Mouse (Mus musculus): Measurements from ENCODE around the gene Vwa7. TPM values are rescaled to one million over a fixed set of nuclear protein-coding genes. Genes with fewer than 3 reads are reported as not detected.

Gene Vwa7
- polyA plus RNA-seq, 1 experiment from 2014 or later = 0.15 TPM

DNA sequence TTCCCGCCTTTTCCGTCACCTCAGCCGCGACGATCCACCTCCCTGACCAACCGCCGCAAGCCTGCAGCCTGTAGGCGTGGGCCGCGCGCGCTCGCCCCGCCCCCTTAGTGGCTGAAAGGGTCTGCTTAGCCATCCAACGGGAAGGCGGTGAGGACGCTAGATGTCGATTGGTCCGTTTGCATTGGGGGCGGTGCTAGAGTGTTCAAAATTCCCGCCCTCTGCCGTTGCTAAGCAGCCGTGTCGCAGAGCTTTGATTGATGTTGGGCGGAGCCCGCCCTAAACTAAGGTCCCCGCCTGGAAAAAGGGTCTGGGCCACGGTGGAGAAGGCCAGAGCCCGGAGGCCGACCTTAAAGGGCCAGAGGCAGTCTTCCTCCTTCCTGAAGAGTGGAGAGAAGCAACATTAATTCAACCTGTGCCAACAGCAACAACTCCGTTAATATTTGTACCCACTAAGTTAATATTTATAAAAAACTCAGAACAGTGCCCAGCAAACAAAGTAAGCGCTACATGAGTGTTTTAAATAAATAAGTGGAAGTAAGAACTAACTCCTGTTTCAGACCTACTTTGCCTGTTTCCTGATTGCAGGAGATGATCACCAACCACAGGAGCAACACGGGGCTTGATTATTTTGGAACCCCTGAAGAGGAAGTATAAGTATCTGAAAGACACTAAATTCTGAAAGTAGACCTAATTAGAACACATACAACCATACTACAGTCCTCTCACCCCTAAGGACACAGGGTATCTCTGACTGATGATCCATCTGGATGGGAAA, 30.5 kb downstream of the Vwa7 start, which contains the start of gene Msh5:
Gene Msh5, minus strand, starts transcription at position 65 of the 775 bp plus-strand sequence.
- peak within 1 kb of the TSS; percentile 97 for H3K27ac ChIP-seq
- no peaks in the 10 kb centered on the region for H3K9me3 ChIP-seq (replicated peaks)
- H3K36me3 ChIP-seq = no peaks in the 10 kb centered on the region
- no peaks in the 10 kb centered on the region for H3K27me3 ChIP-seq (ENCODE audit: low read depth, poor library complexity, severe bottlenecking)
- H3K4me3 ChIP-seq = peak within 1 kb of the TSS; percentile 70
- WGBS = 3% methylated on average over 33 of the region's 33 CpGs
- DNase-seq (ENCODE audit: low spot score) = peak; percentile 99
- H3K4me1 ChIP-seq = peaks cover 72% of the 10 kb centered on the region

DNA sequence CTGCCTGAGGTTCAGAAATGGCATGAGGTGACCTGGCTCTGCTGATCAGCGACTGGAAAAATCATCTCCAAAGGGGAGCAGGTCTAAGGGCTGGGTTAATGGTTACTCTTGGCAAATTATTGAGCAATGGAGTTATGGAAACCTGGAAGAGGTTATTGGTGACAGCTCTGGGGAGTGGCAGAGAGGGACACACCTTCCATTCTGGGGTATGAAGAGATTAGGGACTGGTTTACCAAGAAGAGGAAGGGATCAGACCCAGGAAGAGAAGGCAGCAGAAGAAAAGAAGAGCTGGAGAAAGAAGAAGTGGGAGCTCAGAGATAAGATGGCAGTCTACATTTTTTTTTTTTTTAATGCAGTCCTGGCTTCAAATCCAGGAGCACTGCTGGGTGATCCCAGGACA, 31.3 kb downstream of the Vwa7 start:
- 52% methylated on average over 1 of the region's 1 CpGs for WGBS
- Histone ChIP-seq H3K27ac (peak overlapping the region; percentile 97), H3K27me3 (ENCODE audit: low read depth, poor library complexity, severe bottlenecking) (no peaks in the 10 kb centered on the region), H3K9me3 (replicated peaks) (no peaks in the 10 kb centered on the region), H3K36me3 (peaks cover 6% of the 10 kb centered on the region), H3K4me1 (peaks cover 81% of the 10 kb centered on the region), H3K4me3 (no peak overlapping the region)
- DNase-seq (ENCODE audit: low spot score) = no peak

DNA sequence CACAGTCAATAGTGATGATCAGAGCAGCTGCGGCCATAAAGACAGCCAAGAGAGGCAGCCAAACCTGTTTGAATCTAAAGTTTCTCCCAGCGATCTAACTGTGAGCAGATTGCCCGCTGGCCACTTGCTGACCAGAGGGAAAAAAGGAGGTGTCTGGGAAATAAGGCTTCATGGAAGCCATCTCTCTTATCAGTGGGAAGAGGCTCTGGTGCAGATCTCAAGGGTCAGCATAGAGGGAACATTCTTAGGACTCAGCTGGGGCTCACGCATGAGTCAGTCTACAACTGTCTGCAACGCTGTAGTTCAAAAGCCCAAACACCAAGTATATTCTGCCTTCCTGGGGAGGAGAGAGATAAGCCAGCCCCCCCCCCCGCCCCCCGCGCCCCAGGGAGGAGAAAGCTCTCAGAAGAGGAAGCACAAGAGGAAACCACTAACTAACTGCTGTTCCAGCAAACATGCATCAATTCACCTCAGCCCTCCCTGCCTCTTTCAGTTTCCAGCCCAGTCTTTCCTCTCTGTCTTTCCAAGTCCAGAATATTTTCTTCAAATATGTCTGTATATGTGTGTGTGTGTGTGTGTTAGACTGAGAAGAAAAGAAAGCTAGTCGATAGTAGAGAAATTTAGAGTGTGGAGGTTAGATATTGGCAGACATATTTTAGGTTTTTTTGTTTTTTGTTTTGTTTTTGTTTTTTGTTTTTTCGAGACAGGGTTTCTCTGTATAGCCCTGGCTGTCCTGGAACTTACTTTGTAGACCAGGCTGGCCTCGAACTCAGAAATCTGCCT, 32.0 kb downstream of the Vwa7 start:
- H3K4me3 ChIP-seq = no peak overlapping the region
- H3K27me3 ChIP-seq (ENCODE audit: low read depth, poor library complexity, severe bottlenecking) = no peaks in the 10 kb centered on the region
- no peaks in the 10 kb centered on the region for H3K9me3 ChIP-seq (replicated peaks)
- peaks cover 13% of the 10 kb centered on the region for H3K36me3 ChIP-seq
- H3K27ac ChIP-seq = peak overlapping the region; percentile 97
- WGBS = 41% methylated on average over 11 of the region's 11 CpGs
- DNase-seq (ENCODE audit: low spot score) = no peak
- H3K4me1 ChIP-seq = peaks cover 81% of the 10 kb centered on the region

DNA sequence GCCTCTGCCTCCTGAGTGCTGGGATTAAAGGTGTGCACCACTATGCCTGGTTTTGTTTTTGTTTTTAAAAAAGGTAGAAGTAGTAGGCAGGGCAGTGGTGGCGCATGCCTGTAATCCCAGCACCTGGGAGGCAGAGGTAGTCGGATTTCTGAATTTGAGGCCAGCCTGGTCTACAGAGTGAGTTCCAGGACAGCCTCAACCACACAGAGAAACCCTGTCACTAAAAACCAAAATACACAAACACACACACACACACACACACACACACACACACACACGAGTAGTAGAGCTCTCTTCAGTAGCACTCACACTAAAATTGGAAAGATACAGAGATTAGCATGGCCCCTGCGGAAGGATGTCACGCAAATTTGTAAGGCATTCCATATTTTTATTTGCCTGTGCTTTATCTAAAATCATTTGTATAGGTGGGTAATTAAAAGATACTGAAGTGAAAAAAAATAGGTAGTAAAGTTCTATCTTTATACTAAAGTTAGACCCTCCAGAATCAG, 32.6 kb downstream of the Vwa7 start:
- peaks cover 80% of the 10 kb centered on the region for H3K4me1 ChIP-seq
- 85% methylated on average over 5 of the region's 5 CpGs for WGBS
- H3K27ac ChIP-seq = peak overlapping the region; percentile 95
- H3K27me3 ChIP-seq (ENCODE audit: low read depth, poor library complexity, severe bottlenecking) = no peaks in the 10 kb centered on the region
- no peak overlapping the region for H3K4me3 ChIP-seq
- H3K9me3 ChIP-seq (replicated peaks) = no peaks in the 10 kb centered on the region
- DNase-seq (ENCODE audit: low spot score) = no peak
- H3K36me3 ChIP-seq = peaks cover 19% of the 10 kb centered on the region

DNA sequence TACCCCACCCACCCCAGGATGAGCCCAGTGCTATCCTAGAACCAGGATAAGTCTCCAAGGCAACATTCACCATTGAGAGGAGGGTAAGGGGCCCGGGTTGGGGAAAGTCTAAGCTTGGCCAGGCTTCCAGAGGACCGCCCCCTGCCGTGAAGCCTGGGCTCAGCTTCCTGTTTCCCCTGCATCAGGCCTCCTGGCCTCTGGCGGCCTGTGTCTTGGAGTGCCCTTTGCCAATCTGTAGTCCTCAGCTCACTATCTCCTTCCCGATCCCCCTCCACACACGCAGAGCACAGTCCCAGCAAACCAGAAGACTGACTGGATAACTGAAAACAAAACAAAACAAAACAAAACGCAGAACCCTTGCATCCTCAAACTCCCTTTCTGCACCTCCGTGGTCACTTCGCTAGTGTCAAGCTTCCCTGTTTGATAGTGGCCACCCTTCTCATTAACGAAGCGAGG, 33.2 kb downstream of the Vwa7 start, which contains the start of gene Clic1:
Gene Clic1, plus strand, starts transcription at position 406 of the 456 bp plus-strand sequence.
- peaks cover 25% of the 10 kb centered on the region for H3K36me3 ChIP-seq
- DNase-seq (ENCODE audit: low spot score) = peak; percentile 83
- H3K4me1 ChIP-seq = peaks cover 77% of the 10 kb centered on the region
- H3K4me3 ChIP-seq = peak within 1 kb of the TSS; percentile 76
- no peaks in the 10 kb centered on the region for H3K9me3 ChIP-seq (replicated peaks)
- peak within 1 kb of the TSS; percentile 95 for H3K27ac ChIP-seq
- 2% methylated on average over 11 of the region's 11 CpGs for WGBS
- no peaks in the 10 kb centered on the region for H3K27me3 ChIP-seq (ENCODE audit: low read depth, poor library complexity, severe bottlenecking)

DNA sequence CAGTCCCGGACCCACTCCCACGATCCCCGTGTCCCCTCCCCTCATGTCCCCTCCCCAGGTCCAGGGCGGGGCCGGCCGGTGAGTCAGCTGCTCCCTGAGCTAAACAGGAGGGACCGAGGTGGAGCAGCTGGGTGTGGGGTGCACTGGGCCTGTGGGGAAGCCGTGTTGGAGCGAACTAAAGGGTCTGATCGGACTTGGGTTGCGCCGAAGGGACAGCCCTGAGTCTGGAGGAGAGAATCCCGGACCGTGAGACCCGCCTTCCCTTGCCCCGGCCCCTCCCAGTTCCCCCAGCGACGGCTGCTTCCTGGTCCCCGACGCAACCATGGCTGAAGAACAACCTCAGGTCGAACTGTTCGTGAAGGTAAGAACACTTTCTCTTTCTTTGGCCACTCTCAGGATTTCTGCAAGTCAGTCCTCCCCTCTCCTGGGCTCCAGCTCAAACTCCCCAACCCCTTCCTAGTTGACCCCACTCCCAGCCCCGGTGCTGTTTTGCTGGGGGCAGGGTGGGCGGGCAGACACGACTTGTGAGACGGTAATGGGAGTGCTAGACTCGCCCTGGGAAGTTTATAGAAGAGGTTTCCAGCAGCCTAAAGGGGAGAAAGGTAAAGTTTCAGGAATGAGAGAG, 33.9 kb downstream of the Vwa7 start:
- peak overlapping the region; percentile 95 for H3K27ac ChIP-seq
- peaks cover 72% of the 10 kb centered on the region for H3K4me1 ChIP-seq
- H3K27me3 ChIP-seq (ENCODE audit: low read depth, poor library complexity, severe bottlenecking) = no peaks in the 10 kb centered on the region
- DNase-seq (ENCODE audit: low spot score) = peak; percentile 81
- H3K9me3 ChIP-seq (replicated peaks) = no peaks in the 10 kb centered on the region
- peak overlapping the region; percentile 76 for H3K4me3 ChIP-seq
- peaks cover 32% of the 10 kb centered on the region for H3K36me3 ChIP-seq
- WGBS = 1% methylated on average over 27 of the region's 27 CpGs

DNA sequence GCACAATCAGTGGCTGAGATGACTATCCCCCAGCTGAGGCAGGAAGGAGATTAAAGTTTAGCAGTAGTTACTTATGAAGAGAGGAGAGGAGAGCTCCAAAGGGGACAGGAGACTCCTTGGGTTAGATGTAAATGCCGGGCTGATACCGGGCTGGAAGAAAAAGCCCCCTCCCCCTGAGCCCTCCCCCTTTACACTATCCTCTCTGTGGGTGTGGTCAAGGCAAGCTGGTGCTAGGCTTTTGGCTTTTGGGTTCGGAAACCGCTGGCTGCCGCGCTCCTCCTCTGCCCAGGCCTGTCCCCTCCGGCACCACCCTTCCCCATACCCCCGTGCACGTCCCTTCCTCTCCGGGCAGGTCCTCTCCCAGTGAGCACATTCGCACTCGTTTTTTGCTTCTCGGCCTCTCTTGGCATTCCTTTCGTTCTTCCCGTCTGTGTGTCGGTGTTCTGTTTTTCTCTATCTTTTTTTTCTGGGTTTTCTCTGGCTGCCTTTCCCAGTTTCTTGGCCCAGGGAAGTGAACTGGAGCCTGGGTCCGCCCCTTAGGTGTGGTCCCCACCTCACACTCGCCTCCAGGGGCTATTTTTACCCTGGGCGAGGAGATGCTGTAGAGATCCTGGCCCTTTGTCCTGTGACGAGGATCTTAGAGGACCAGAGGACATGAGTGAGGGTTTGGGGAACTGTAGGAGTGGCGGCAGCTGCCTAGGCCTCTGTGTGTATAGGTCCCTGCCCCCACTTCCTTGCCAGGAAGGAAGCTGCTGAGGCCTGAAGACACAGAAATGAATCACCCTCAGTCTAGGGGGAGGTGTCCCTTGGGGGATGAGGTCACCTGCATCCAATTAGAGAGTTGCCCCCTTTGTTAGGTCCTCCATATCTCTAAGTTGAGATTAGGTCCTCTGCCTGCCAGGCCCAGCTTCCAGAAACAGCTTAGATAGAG, 35.0 kb downstream of the Vwa7 start:
- H3K4me1 ChIP-seq = peaks cover 61% of the 10 kb centered on the region
- H3K4me3 ChIP-seq = peak overlapping the region; percentile 76
- DNase-seq (ENCODE audit: low spot score) = peak; percentile 75
- under 1% methylated on average over 21 of the region's 21 CpGs for WGBS
- peak overlapping the region; percentile 95 for H3K27ac ChIP-seq
- peaks cover 43% of the 10 kb centered on the region for H3K36me3 ChIP-seq
- no peaks in the 10 kb centered on the region for H3K27me3 ChIP-seq (ENCODE audit: low read depth, poor library complexity, severe bottlenecking)
- H3K9me3 ChIP-seq (replicated peaks) = no peaks in the 10 kb centered on the region

DNA sequence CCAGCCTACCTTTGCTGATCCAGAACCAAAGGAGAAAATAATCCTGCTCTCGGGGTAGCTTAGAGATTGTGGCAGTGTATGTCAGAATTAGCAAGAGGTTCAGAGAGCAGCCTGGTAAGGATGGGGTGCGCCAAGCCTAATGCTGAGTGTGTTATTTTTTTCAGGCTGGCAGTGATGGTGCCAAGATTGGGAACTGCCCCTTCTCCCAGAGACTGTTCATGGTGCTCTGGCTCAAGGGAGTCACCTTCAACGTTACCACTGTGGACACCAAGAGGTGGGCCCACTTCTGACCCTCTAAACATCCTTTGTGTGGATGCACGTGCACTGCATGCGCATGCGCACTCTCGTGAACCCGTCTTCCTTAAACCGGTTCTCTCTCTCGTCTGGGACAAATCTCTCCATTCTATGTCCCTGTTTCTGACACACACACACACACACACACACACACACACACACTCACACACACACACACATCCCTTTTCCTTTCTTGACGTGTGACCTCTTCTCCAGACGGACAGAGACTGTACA, 36.0 kb downstream of the Vwa7 start:
- Histone ChIP-seq H3K9me3 (replicated peaks) (no peaks in the 10 kb centered on the region), H3K27me3 (ENCODE audit: low read depth, poor library complexity, severe bottlenecking) (no peaks in the 10 kb centered on the region), H3K36me3 (peaks cover 52% of the 10 kb centered on the region), H3K27ac (peak overlapping the region; percentile 95; the same call in 1 of the 2 replicates), H3K4me1 (peaks cover 53% of the 10 kb centered on the region), H3K4me3 (peak overlapping the region; percentile 76)
- no peak for DNase-seq (ENCODE audit: low spot score)
- 84% methylated on average over 12 of the region's 12 CpGs for WGBS

DNA sequence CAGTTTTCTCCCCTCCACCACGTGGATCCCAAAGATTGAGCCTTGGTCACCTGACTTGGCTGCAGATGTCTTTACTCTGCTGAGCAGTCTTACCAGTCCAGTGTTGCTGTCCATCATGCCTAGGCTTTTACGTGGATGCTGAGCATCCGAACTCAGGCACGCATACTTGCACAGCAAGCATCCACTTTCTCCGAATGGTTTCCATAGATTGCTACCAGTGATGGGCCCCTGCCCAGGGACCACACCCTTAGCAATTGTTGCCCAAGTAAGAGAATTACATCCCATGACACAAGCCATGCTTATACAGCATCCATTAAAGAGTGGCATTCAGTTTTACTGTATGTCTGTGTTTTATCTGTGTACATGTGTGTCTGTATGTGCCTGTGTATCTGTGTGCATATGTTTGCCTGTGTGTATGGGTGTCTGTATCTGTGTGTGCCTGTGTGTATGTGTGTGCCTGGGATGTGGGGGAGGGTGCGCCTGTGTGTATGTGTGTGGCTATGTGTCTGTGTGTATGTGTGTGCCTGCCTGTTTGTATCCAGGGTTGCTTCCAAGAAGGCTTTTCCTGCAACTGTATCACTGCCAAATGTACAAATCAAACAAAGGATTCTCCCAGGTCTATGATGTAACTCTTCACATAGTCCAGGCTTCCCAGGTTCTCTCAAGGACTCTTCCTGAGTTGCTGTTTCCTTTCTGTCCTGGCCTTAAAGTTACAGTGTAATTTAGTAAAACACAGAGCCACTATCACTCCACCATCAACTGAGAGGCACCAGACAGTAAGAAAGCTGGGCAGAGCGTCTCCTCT, 39.5 kb downstream of the Vwa7 start:
- no peak overlapping the region for H3K4me3 ChIP-seq
- H3K4me1 ChIP-seq = peaks cover 40% of the 10 kb centered on the region
- H3K9me3 ChIP-seq (replicated peaks) = no peaks in the 10 kb centered on the region
- H3K36me3 ChIP-seq = peaks cover 72% of the 10 kb centered on the region
- 95% methylated on average over 7 of the region's 7 CpGs for WGBS
- DNase-seq (ENCODE audit: low spot score) = no peak
- no peak overlapping the region for H3K27ac ChIP-seq
- no peaks in the 10 kb centered on the region for H3K27me3 ChIP-seq (ENCODE audit: low read depth, poor library complexity, severe bottlenecking)

DNA sequence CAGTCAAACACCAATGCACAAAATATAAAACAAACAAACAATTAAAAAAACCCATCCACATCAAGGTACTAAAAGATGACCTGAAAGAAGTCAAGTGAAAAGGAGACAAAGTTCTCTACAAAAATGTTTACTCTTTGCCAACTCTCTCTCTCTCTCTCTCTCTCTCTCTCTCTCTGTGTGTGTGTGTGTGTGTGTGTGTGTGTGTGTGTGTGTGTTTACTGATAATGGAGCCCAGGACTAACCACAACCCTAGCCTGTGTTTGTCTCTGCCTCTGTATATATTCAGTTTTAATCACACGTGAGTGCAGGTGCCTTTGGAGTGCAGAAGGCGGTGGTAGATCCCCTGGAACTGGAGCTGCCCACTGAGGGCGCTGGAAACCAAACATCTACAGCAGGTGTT, 40.7 kb downstream of the Vwa7 start:
- no peaks in the 10 kb centered on the region for H3K9me3 ChIP-seq (replicated peaks)
- H3K4me1 ChIP-seq = peaks cover 37% of the 10 kb centered on the region
- WGBS = 83% methylated on average over 3 of the region's 3 CpGs
- H3K27ac ChIP-seq = no peak overlapping the region
- no peak overlapping the region for H3K4me3 ChIP-seq
- peaks cover 83% of the 10 kb centered on the region for H3K36me3 ChIP-seq
- no peak for DNase-seq (ENCODE audit: low spot score)
- peaks cover under 1% of the 10 kb centered on the region; the same call in 1 of the 2 replicates for H3K27me3 ChIP-seq (ENCODE audit: low read depth, poor library complexity, severe bottlenecking)

DNA sequence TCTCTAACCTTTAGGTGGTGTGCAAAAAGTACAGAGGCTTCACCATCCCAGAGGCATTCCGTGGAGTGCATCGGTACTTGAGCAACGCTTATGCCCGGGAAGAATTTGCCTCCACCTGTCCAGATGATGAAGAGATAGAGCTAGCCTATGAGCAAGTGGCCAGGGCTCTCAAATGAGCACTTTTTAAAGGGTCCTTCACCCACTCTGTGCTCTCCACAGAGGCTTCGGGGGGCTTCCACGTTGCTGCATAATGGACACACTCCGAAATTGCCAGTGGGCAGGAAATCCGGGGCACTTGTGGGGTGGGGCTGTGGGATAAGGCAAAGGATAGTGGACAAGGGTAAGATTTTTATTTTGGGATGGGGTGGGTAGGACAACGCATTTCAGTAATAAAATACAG, 41.9 kb downstream of the Vwa7 start:
- Histone ChIP-seq H3K9me3 (replicated peaks) (no peaks in the 10 kb centered on the region), H3K4me3 (peak overlapping the region; percentile 78), H3K36me3 (peaks cover 83% of the 10 kb centered on the region), H3K4me1 (peaks cover 31% of the 10 kb centered on the region), H3K27ac (peak overlapping the region; percentile 96), H3K27me3 (ENCODE audit: low read depth, poor library complexity, severe bottlenecking) (peaks cover 11% of the 10 kb centered on the region)
- 61% methylated on average over 9 of the region's 9 CpGs for WGBS
- DNase-seq (ENCODE audit: low spot score) = no peak
